Mouse (Mus musculus): ENCODE data around the gene Gm20388. TPM values are rescaled to one million over a fixed set of nuclear protein-coding genes. Genes with fewer than 3 reads are reported as not detected.

Gm20388 gene
- polyA plus RNA-seq, 1 experiment = 28.1 TPM

DNA sequence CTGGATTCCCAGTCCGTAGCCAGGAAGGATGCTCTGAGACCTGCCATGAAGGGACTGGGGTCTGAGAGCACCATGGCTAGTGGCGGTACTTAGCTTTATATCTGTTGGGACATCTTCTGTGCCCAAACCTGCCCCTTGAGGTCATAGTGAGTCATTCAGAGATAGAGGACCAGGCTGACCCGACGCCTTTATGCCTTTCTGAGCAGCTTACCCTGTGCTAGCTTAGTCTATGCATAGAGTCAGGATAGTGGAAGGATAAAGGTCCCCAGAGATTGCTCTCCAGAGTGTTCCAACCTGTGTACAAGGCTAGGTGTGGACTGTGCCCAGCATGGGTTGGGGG, 582.2 kb downstream of the Gm20388 start:
- no peak for TF ChIP-seq POLR2A (IDR thresholded peaks at IDR 0.05; ENCODE audit: insufficient read depth, low read length)
- no peak for TF ChIP-seq CTCF (IDR thresholded peaks at IDR 0.05; ENCODE audit: low read depth, low read length)
- TF ChIP-seq EP300 (IDR thresholded peaks at IDR 0.05; ENCODE audit: insufficient read depth, low read depth, low read length) = no peak
- Histone ChIP-seq H3K36me3 (ENCODE audit: control insufficient read depth, insufficient read depth, low read length, poor library complexity, severe bottlenecking) (no peaks in the 10 kb centered on the region), H3K4me3 (ENCODE audit: low read depth, low read length) (no peak overlapping the region), H3K4me1 (ENCODE audit: control insufficient read depth, insufficient read depth, low read length) (peaks cover 2% of the 10 kb centered on the region), H3K27ac (ENCODE audit: insufficient read depth, low read length) (no peak overlapping the region), H3K9ac (ENCODE audit: low read depth, poor library complexity, severe bottlenecking) (no peak overlapping the region), H3K27me3 (ENCODE audit: control insufficient read depth, insufficient read depth, low read length, poor library complexity, severe bottlenecking) (0 out of 2 replicates have a peak, but pooled peaks cover 2% of the 10 kb centered on the region), H3K9me3 (replicated peaks; ENCODE audit: control insufficient read depth, insufficient read depth, low read length, poor library complexity, severe bottlenecking) (no peaks in the 10 kb centered on the region)

- peaks cover 7% of the 10 kb centered on the region for H3K4me1 ChIP-seq (ENCODE audit: control insufficient read depth, insufficient read depth, low read length)
- H3K27ac ChIP-seq (ENCODE audit: insufficient read depth, low read length) = no peak overlapping the region
- no peak overlapping the region for H3K9ac ChIP-seq (ENCODE audit: low read depth, poor library complexity, severe bottlenecking)
- no peak for TF ChIP-seq CTCF (IDR thresholded peaks at IDR 0.05; ENCODE audit: low read depth, low read length)
- no peak overlapping the region for H3K4me3 ChIP-seq (ENCODE audit: low read depth, low read length)
- no peaks in the 10 kb centered on the region for H3K9me3 ChIP-seq (replicated peaks; ENCODE audit: control insufficient read depth, insufficient read depth, low read length, poor library complexity, severe bottlenecking)
- no peaks in the 10 kb centered on the region for H3K36me3 ChIP-seq (ENCODE audit: control insufficient read depth, insufficient read depth, low read length, poor library complexity, severe bottlenecking)
- H3K27me3 ChIP-seq (ENCODE audit: control insufficient read depth, insufficient read depth, low read length, poor library complexity, severe bottlenecking) = 0 out of 2 replicates have a peak, but pooled peaks cover 2% of the 10 kb centered on the region
Observed at GRCm38 (mm10) chr8:120493508-120494464, 583.1 kb downstream of the Gm20388 start.

DNA sequence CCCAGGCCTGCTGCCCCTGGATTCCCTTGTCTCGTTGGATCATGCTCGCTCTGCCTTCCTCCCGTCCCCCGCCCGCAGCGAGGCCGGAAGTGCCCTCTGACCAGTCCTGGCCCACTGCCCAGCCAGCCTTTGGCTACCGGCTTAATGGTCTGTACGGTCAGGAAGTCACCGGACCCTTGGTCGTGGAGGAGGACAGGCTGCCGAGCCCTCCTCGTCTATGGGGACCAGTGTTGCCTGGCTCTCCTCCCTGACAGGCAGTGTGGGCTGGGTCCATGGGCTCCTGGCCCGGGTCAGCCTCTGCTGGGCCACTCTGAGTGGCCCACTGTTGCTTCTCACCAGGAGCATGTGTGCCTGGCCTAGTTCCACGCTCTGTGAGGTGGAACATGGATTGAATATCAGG, 584.3 kb downstream of the Gm20388 start:
- no peak overlapping the region for H3K9ac ChIP-seq (ENCODE audit: low read depth, poor library complexity, severe bottlenecking)
- H3K27me3 ChIP-seq (ENCODE audit: control insufficient read depth, insufficient read depth, low read length, poor library complexity, severe bottlenecking) = no peaks in the 10 kb centered on the region
- no peaks in the 10 kb centered on the region for H3K9me3 ChIP-seq (replicated peaks; ENCODE audit: control insufficient read depth, insufficient read depth, low read length, poor library complexity, severe bottlenecking)
- TF ChIP-seq EP300 (IDR thresholded peaks at IDR 0.05; ENCODE audit: insufficient read depth, low read depth, low read length) (no peak), POLR2A (IDR thresholded peaks at IDR 0.05; ENCODE audit: insufficient read depth, low read length) (no peak), CTCF (IDR thresholded peaks at IDR 0.05; ENCODE audit: low read depth, low read length) (no peak)
- H3K4me3 ChIP-seq (ENCODE audit: low read depth, low read length) = no peak overlapping the region
- peaks cover 11% of the 10 kb centered on the region for H3K4me1 ChIP-seq (ENCODE audit: control insufficient read depth, insufficient read depth, low read length)
- H3K36me3 ChIP-seq (ENCODE audit: control insufficient read depth, insufficient read depth, low read length, poor library complexity, severe bottlenecking) = no peaks in the 10 kb centered on the region
- no peak overlapping the region for H3K27ac ChIP-seq (ENCODE audit: insufficient read depth, low read length)

DNA sequence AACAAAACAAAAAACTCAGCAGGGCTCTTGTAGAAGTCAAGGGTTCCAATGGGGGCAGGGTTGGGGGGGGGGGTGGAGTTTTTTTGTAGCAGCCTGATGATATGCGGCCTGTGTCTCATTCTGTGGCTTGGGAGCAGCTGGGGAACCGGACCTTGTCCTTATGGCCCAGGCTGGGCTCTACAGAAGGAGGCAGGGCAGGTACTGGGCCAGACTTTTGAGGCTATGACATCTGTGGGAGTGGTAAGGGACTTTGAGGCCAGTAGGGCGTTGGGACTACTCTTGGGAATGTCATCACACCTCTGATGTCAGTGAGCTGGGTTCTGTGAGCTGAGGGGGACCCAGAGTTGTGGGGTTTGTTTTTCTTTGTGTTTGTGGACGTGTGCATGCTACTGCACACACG, 584.8 kb downstream of the Gm20388 start:
- Histone ChIP-seq H3K9ac (ENCODE audit: low read depth, poor library complexity, severe bottlenecking) (no peak overlapping the region), H3K9me3 (replicated peaks; ENCODE audit: control insufficient read depth, insufficient read depth, low read length, poor library complexity, severe bottlenecking) (no peaks in the 10 kb centered on the region), H3K27ac (ENCODE audit: insufficient read depth, low read length) (no peak overlapping the region), H3K4me1 (ENCODE audit: control insufficient read depth, insufficient read depth, low read length) (peaks cover 11% of the 10 kb centered on the region), H3K36me3 (ENCODE audit: control insufficient read depth, insufficient read depth, low read length, poor library complexity, severe bottlenecking) (no peaks in the 10 kb centered on the region), H3K4me3 (ENCODE audit: low read depth, low read length) (no peak overlapping the region), H3K27me3 (ENCODE audit: control insufficient read depth, insufficient read depth, low read length, poor library complexity, severe bottlenecking) (no peaks in the 10 kb centered on the region)
- TF ChIP-seq CTCF (IDR thresholded peaks at IDR 0.05; ENCODE audit: low read depth, low read length) (no peak), EP300 (IDR thresholded peaks at IDR 0.05; ENCODE audit: insufficient read depth, low read depth, low read length) (no peak), POLR2A (IDR thresholded peaks at IDR 0.05; ENCODE audit: insufficient read depth, low read length) (no peak)

DNA sequence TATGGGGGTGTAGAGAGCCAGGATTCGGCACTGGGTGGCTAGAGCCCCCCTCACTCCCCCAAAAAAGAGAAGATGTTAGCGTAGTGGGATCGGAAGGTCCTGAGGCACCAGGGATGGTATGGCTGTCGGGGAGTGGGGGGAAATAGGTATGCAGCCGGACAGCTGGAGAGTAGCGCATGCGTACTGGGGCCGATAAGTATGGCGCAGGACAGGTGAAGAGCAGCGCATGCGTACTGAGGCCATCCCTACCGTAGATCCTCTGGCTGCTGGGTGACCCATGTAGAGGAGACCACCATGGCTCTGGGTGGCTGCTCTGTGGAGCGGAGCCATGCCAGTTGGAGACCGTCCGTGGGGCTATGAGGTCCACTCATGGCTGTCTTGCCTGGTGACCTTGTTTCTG, 585.8 kb downstream of the Gm20388 start:
- H3K27me3 ChIP-seq (ENCODE audit: control insufficient read depth, insufficient read depth, low read length, poor library complexity, severe bottlenecking) = no peaks in the 10 kb centered on the region
- H3K36me3 ChIP-seq (ENCODE audit: control insufficient read depth, insufficient read depth, low read length, poor library complexity, severe bottlenecking) = no peaks in the 10 kb centered on the region
- TF ChIP-seq EP300 (IDR thresholded peaks at IDR 0.05; ENCODE audit: insufficient read depth, low read depth, low read length) (no peak), POLR2A (IDR thresholded peaks at IDR 0.05; ENCODE audit: insufficient read depth, low read length) (no peak), CTCF (IDR thresholded peaks at IDR 0.05; ENCODE audit: low read depth, low read length) (no peak)
- no peak overlapping the region for H3K4me3 ChIP-seq (ENCODE audit: low read depth, low read length)
- H3K27ac ChIP-seq (ENCODE audit: insufficient read depth, low read length) = no peak overlapping the region
- H3K9ac ChIP-seq (ENCODE audit: low read depth, poor library complexity, severe bottlenecking) = no peak overlapping the region
- H3K4me1 ChIP-seq (ENCODE audit: control insufficient read depth, insufficient read depth, low read length) = peaks cover 11% of the 10 kb centered on the region
- H3K9me3 ChIP-seq (replicated peaks; ENCODE audit: control insufficient read depth, insufficient read depth, low read length, poor library complexity, severe bottlenecking) = no peaks in the 10 kb centered on the region

DNA sequence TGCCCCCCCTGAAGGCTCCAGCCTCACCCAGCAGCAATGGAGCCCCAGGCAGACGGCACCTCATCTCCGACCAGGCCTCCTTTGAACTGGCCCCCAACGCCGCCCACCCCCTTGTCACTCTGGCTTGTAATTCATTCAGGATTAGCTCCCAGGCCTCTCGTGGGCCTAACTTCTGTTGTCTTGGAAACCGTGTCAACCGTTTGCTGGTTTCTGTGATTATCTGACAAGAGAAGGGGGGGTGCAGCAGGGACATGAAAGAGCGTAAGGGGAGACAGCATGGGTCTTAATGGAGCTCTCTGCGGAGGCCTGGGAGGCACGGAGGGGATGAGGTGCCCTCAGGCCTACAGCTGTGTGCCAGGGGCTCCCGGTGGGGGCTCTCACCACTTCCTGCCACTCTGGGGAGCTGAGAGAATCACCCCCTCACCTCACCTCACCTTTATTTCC, 586.9 kb downstream of the Gm20388 start:
- Histone ChIP-seq H3K4me1 (ENCODE audit: control insufficient read depth, insufficient read depth, low read length) (peaks cover 11% of the 10 kb centered on the region), H3K27me3 (ENCODE audit: control insufficient read depth, insufficient read depth, low read length, poor library complexity, severe bottlenecking) (no peaks in the 10 kb centered on the region), H3K36me3 (ENCODE audit: control insufficient read depth, insufficient read depth, low read length, poor library complexity, severe bottlenecking) (no peaks in the 10 kb centered on the region), H3K27ac (ENCODE audit: insufficient read depth, low read length) (no peak overlapping the region), H3K9ac (ENCODE audit: low read depth, poor library complexity, severe bottlenecking) (no peak overlapping the region), H3K4me3 (ENCODE audit: low read depth, low read length) (no peak overlapping the region), H3K9me3 (replicated peaks; ENCODE audit: control insufficient read depth, insufficient read depth, low read length, poor library complexity, severe bottlenecking) (no peaks in the 10 kb centered on the region)
- TF ChIP-seq POLR2A (IDR thresholded peaks at IDR 0.05; ENCODE audit: insufficient read depth, low read length) (no peak), EP300 (IDR thresholded peaks at IDR 0.05; ENCODE audit: insufficient read depth, low read depth, low read length) (no peak)

Measured in ES-Bruce4 (cell line).